Mouse (Mus musculus) E14TG2a.4 (cell line): Measurements from ENCODE around the gene Nudcd3.

Experiments
- CTCF ChIP-seq: conservative IDR thresholded peaks from 2 replicates; pipeline ENCODE4 v1.5.1; 2014; ENCODE audit warnings: low read length
- POU5F1 ChIP-seq: IDR thresholded peaks from 2 replicates; pipeline ENCODE4 v1.6.1; 2014; ENCODE audit warnings: low read length, borderline replicate concordance

- TF ChIP-seq CTCF, result no peak
- TF ChIP-seq POU5F1, result no peak
Observed at GRCm38 (mm10) chr11:6130578-6130977, 69.6 kb downstream of the Nudcd3 start.
